Mouse (Mus musculus) neural tube, embryonic 13.5 days (tissue): Measurements from ENCODE around the gene Wnk2. TPM values are rescaled to one million over a fixed set of nuclear protein-coding genes. Genes with fewer than 3 reads are reported as not detected.
A peak's percentile ranks its signal among the peaks of the same experiment; 100 is the strongest.
"Not testable (repeated sequence)": the region's sequence is repeated elsewhere in the genome, so short reads cannot be mapped to it uniquely, and the experiment has no call there.

Source experiments
- ATAC-seq: fragments of 200-750 bp; cut with Nextera tagmentation; 2 replicates; pipeline ENCODE4 v1.8.0; 2017; ENCODE audit warnings: low read depth, mild to moderate bottlenecking, moderate TSS enrichment, moderate library complexity
- H3K27ac ChIP-seq: fragments of 300-500 bp; sonication (generic); replicated peaks from 2 replicates; pipeline ENCODE4 v1.5.1; 2015; ENCODE audit warnings: moderate library complexity, mild to moderate bottlenecking, inconsistent platforms
- H3K27me3 ChIP-seq: fragments of 300-500 bp; sonication (generic); 2 replicates; pipeline ENCODE4 v1.6.1; 2015; ENCODE audit warnings: mild to moderate bottlenecking, inconsistent platforms
- H3K36me3 ChIP-seq: fragments of 300-500 bp; sonication (generic); 2 replicates; pipeline ENCODE4 v1.6.1; 2015; ENCODE audit warnings: mild to moderate bottlenecking, inconsistent platforms
- H3K4me1 ChIP-seq: fragments of 300-500 bp; sonication (generic); replicated peaks from 2 replicates; pipeline ENCODE4 v1.6.1; 2015; ENCODE audit warnings: inconsistent platforms
- H3K4me2 ChIP-seq: fragments of 300-500 bp; sonication (generic); 2 replicates; pipeline ENCODE4 v1.6.1; 2015; ENCODE audit warnings: inconsistent platforms, mild to moderate bottlenecking, moderate library complexity
- H3K4me3 ChIP-seq: fragments of 300-500 bp; sonication (generic); 2 replicates; pipeline ENCODE4 v1.5.1; 2015; ENCODE audit warnings: mild to moderate bottlenecking, inconsistent platforms
- H3K9ac ChIP-seq: fragments of 300-500 bp; sonication (generic); 2 replicates; pipeline ENCODE4 v1.6.1; 2015; ENCODE audit warnings: moderate library complexity, mild to moderate bottlenecking, inconsistent platforms
- H3K9me3 ChIP-seq: fragments of 300-500 bp; sonication (generic); 2 replicates; pipeline ENCODE4 v1.6.1; 2016; ENCODE audit warnings: inconsistent platforms
- WGBS: fragments of 180-500 bp; shearing (Covaris S2); methylation state at CpG from one replicate; pipeline ENCODE4 v1.1.7; 2015; 5-methylcytosine and 5-hydroxymethylcytosine counted together
- polyA plus RNA-seq: library from polyadenylated mRNA; unstranded; fragments of >200 nt; fragmentation: Nextera tagmentation; extraction: Ambion mirVana; gene quantifications from 2 replicates; pipeline ENCODE4 v1.2.1, GENCODE M21; 2015

Wnk2 gene
- polyA plus RNA-seq, 1 experiment from 2014 or later: 17.9 TPM

- no peaks in the 10 kb centered on the region for H3K9me3 ChIP-seq
- H3K4me2 ChIP-seq: no peak overlapping the region
- peaks cover 71% of the 10 kb centered on the region for H3K36me3 ChIP-seq
- H3K4me3 ChIP-seq: no peak overlapping the region
- H3K27me3 ChIP-seq: no peaks in the 10 kb centered on the region
- H3K27ac ChIP-seq: no peak overlapping the region
- 94% methylated on average over 4 of the region's 4 CpGs for WGBS
- no peak for ATAC-seq
- no peak overlapping the region for H3K9ac ChIP-seq
- H3K4me1 ChIP-seq: no peaks in the 10 kb centered on the region
Observed at GRCm38 (mm10) chr13:49056304-49056703, 91.5 kb downstream of the Wnk2 start.

GRCm38 (mm10) chr13:49054753-49055152 is 93.1 kb downstream of the Wnk2 start:
- peaks cover 70% of the 10 kb centered on the region for H3K36me3 ChIP-seq
- not testable (repeated sequence) for H3K4me1 ChIP-seq, H3K4me2 ChIP-seq, H3K27ac ChIP-seq, H3K9me3 ChIP-seq, H3K4me3 ChIP-seq, H3K9ac ChIP-seq, H3K27me3 ChIP-seq, ATAC-seq

- H3K4me2 ChIP-seq: no peak overlapping the region
- H3K4me1 ChIP-seq: no peaks in the 10 kb centered on the region
- H3K27ac ChIP-seq: no peak overlapping the region
- no peaks in the 10 kb centered on the region for H3K27me3 ChIP-seq
- no peaks in the 10 kb centered on the region for H3K9me3 ChIP-seq
- ATAC-seq: no peak
- peaks cover 70% of the 10 kb centered on the region for H3K36me3 ChIP-seq
- no peak overlapping the region for H3K4me3 ChIP-seq
- H3K9ac ChIP-seq: no peak overlapping the region
- 82% methylated on average over 2 of the region's 2 CpGs for WGBS
Observed at GRCm38 (mm10) chr13:49053333-49053732, 94.5 kb downstream of the Wnk2 start.

- H3K4me1 ChIP-seq: no peaks in the 10 kb centered on the region
- H3K4me2 ChIP-seq: no peak overlapping the region
- peaks cover 69% of the 10 kb centered on the region for H3K36me3 ChIP-seq
- H3K4me3 ChIP-seq: no peak overlapping the region
- no peaks in the 10 kb centered on the region for H3K9me3 ChIP-seq
- no peak for ATAC-seq
- no peak overlapping the region for H3K9ac ChIP-seq
- H3K27ac ChIP-seq: no peak overlapping the region
- no peaks in the 10 kb centered on the region for H3K27me3 ChIP-seq
- WGBS: 54% methylated on average over 9 of the region's 9 CpGs
Observed at GRCm38 (mm10) chr13:49052512-49052911, 95.3 kb downstream of the Wnk2 start.

- Histone ChIP-seq H3K4me2 (no peak overlapping the region), H3K27ac (no peak overlapping the region), H3K36me3 (peaks cover 76% of the 10 kb centered on the region), H3K9ac (no peak overlapping the region), H3K4me3 (no peak overlapping the region), H3K4me1 (peaks cover 17% of the 10 kb centered on the region), H3K27me3 (no peaks in the 10 kb centered on the region), H3K9me3 (no peaks in the 10 kb centered on the region)
- ATAC-seq: no peak
- 68% methylated on average over 1 of the region's 1 CpGs for WGBS
Observed at GRCm38 (mm10) chr13:49047393-49047792, 100.4 kb downstream of the Wnk2 start.

GRCm38 (mm10) chr13:49044145-49044561 is 103.7 kb downstream of the Wnk2 start:
- Histone ChIP-seq H3K4me3 (no peak overlapping the region), H3K9me3 (no peaks in the 10 kb centered on the region), H3K9ac (peak overlapping the region; percentile 32), H3K27me3 (no peaks in the 10 kb centered on the region), H3K4me1 (peaks cover 17% of the 10 kb centered on the region), H3K4me2 (no peak overlapping the region), H3K27ac (0 out of 2 replicates have a peak overlapping the region, but pooled peaks have one; percentile 43), H3K36me3 (peaks cover 59% of the 10 kb centered on the region)
- 18% methylated on average over 10 of the region's 10 CpGs for WGBS
- ATAC-seq: no peak

- H3K27ac ChIP-seq: no peak overlapping the region
- H3K4me1 ChIP-seq: peaks cover 30% of the 10 kb centered on the region
- no peak overlapping the region for H3K4me2 ChIP-seq
- peaks cover 58% of the 10 kb centered on the region for H3K36me3 ChIP-seq
- H3K4me3 ChIP-seq: no peak overlapping the region
- no peak overlapping the region for H3K9ac ChIP-seq
- 92% methylated on average over 15 of the region's 15 CpGs for WGBS
- H3K9me3 ChIP-seq: no peaks in the 10 kb centered on the region
- ATAC-seq: no peak
- no peaks in the 10 kb centered on the region for H3K27me3 ChIP-seq
Observed at GRCm38 (mm10) chr13:49042371-49042770, 105.4 kb downstream of the Wnk2 start.

- Histone ChIP-seq H3K9me3 (no peaks in the 10 kb centered on the region), H3K4me2 (no peak overlapping the region), H3K4me1 (peaks cover 23% of the 10 kb centered on the region), H3K27ac (peak overlapping the region; percentile 46), H3K27me3 (no peaks in the 10 kb centered on the region), H3K4me3 (no peak overlapping the region), H3K9ac (no peak overlapping the region), H3K36me3 (peaks cover 54% of the 10 kb centered on the region)
- ATAC-seq: no peak
- WGBS: 79% methylated on average over 7 of the region's 7 CpGs
Observed at GRCm38 (mm10) chr13:49036928-49037574, 110.8 kb downstream of the Wnk2 start.

GRCm38 (mm10) chr13:49036436-49036835 is 111.4 kb downstream of the Wnk2 start:
- no peaks in the 10 kb centered on the region for H3K9me3 ChIP-seq
- no peak overlapping the region for H3K4me3 ChIP-seq
- H3K4me1 ChIP-seq: peaks cover 23% of the 10 kb centered on the region
- WGBS: 90% methylated on average over 4 of the region's 4 CpGs
- H3K4me2 ChIP-seq: no peak overlapping the region
- H3K9ac ChIP-seq: no peak overlapping the region
- no peaks in the 10 kb centered on the region for H3K27me3 ChIP-seq
- ATAC-seq: no peak
- no peak overlapping the region for H3K27ac ChIP-seq
- peaks cover 48% of the 10 kb centered on the region for H3K36me3 ChIP-seq

GRCm38 (mm10) chr13:49031029-49031428 is 116.8 kb downstream of the Wnk2 start:
- Histone ChIP-seq H3K36me3 (peaks cover 15% of the 10 kb centered on the region), H3K4me1 (0 out of 2 replicates have a peak, but pooled peaks cover 7% of the 10 kb centered on the region), H3K4me2 (no peak overlapping the region), H3K9me3 (no peaks in the 10 kb centered on the region), H3K9ac (no peak overlapping the region), H3K27ac (no peak overlapping the region), H3K4me3 (no peak overlapping the region), H3K27me3 (no peaks in the 10 kb centered on the region)
- no peak for ATAC-seq
- 88% methylated on average over 2 of the region's 2 CpGs for WGBS

GRCm38 (mm10) chr13:49028757-49029539 is 118.9 kb downstream of the Wnk2 start:
- H3K4me3 ChIP-seq: no peak overlapping the region
- H3K27me3 ChIP-seq: no peaks in the 10 kb centered on the region
- no peak overlapping the region for H3K9ac ChIP-seq
- H3K4me2 ChIP-seq: no peak overlapping the region
- ATAC-seq: no peak
- H3K9me3 ChIP-seq: no peaks in the 10 kb centered on the region
- WGBS: 76% methylated on average over 8 of the region's 8 CpGs
- peaks cover 11% of the 10 kb centered on the region for H3K4me1 ChIP-seq
- no peak overlapping the region for H3K27ac ChIP-seq
- no peaks in the 10 kb centered on the region for H3K36me3 ChIP-seq

- Histone ChIP-seq H3K4me3 (no peak overlapping the region), H3K4me1 (peaks cover 11% of the 10 kb centered on the region), H3K27me3 (no peaks in the 10 kb centered on the region), H3K36me3 (no peaks in the 10 kb centered on the region), H3K9me3 (no peaks in the 10 kb centered on the region), H3K27ac (no peak overlapping the region), H3K4me2 (no peak overlapping the region), H3K9ac (no peak overlapping the region)
- 88% methylated on average over 8 of the region's 8 CpGs for WGBS
- ATAC-seq: no peak
Observed at GRCm38 (mm10) chr13:49027057-49027456, 120.8 kb downstream of the Wnk2 start.
